Mouse (Mus musculus) myocyte (in vitro differentiated cells): Measurements from ENCODE around the gene Lcp2.

ENCODE experiments used
- MYOG ChIP-seq, 3 experiments: IDR thresholded peaks; one replicate each; pipeline ENCODE4 v1.6.1; 2011; ENCODE audit warnings: control low read depth in 2 of 3, low read depth in 2 of 3, mild to moderate bottlenecking in 2 of 3; ENCODE audit not compliant: insufficient read length in 2 of 3, control insufficient read depth in 1 of 3, insufficient read depth in 1 of 3
- REST ChIP-seq: IDR thresholded peaks from one replicate; pipeline ENCODE4 v1.6.1; 2011; ENCODE audit warnings: mild to moderate bottlenecking, control low read depth, moderate library complexity; ENCODE audit not compliant: insufficient read depth, insufficient read length
- TCF12 ChIP-seq: IDR thresholded peaks from one replicate; pipeline ENCODE4 v1.6.1; 2011; ENCODE audit warnings: mild to moderate bottlenecking, control low read depth; ENCODE audit not compliant: poor library complexity, insufficient read depth, severe bottlenecking

DNA sequence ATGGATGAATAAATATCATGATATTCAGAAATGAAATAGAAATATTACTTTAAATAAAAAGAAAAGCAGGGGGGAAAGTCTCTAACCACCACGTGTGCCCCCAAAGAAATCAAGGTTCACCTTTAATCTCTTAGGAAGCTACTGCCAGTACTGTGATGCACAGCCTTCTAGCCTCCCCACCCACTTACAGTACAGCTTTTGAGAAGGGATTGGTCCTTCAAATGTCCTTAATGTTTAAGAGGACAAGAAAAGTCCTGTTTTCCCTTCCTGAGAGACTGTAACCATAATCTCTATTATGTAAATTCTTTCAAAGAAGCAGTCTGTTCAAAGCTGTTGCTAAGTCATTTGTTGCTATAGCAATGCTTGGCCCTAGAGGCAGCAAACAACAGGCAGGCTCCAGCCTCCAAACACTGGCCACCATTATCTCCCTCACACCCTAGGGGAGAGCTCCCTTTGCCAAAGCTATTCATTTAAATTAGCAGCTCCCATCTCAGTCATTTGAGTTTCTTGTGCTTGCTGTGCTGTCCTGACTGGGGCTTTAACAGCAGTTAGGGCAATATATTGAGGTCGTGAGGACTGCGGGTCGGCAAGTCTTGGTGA lies 66.2 kb downstream of the Lcp2 start:
- no peak for TF ChIP-seq MYOG (IDR thresholded peaks at IDR 0.05; ENCODE audit: control insufficient read depth in 1 of 3, insufficient read depth in 1 of 3, insufficient read length in 2 of 3, low read depth in 2 of 3)
- TF ChIP-seq REST, result no peak
- no peak for TF ChIP-seq TCF12
